Mouse (Mus musculus) brain, embryonic 18.5 days (tissue): ENCODE measurements around the gene Il1r2.

Source experiments
- DNase-seq: peaks from one replicate; pipeline ENCODE4 v3.0.0-alpha.2; 2012; ENCODE audit warnings: low read depth, low spot score

The Il1r2 gene

GRCm38 (mm10) chr1:40129321-40129720, 55.4 kb downstream of the Il1r2 start:
- no peak for DNase-seq

GRCm38 (mm10) chr1:40131631-40132030, 57.8 kb downstream of the Il1r2 start:
- no peak for DNase-seq

- DNase-seq = no peak
Measured at GRCm38 (mm10) chr1:40132721-40133120, 58.8 kb downstream of the Il1r2 start.

- no peak for DNase-seq
Measured at GRCm38 (mm10) chr1:40133567-40133966, 59.7 kb downstream of the Il1r2 start.

- peak; percentile 18 for DNase-seq
Measured at GRCm38 (mm10) chr1:40139798-40140532, 66.1 kb downstream of the Il1r2 start.

GRCm38 (mm10) chr1:40156096-40156495, 82.2 kb downstream of the Il1r2 start:
- no peak for DNase-seq

- DNase-seq = no peak
Measured at GRCm38 (mm10) chr1:40163329-40163917, 89.5 kb downstream of the Il1r2 start.

GRCm38 (mm10) chr1:40164331-40164730, 90.5 kb downstream of the Il1r2 start:
- DNase-seq = no peak

- DNase-seq = no peak
Measured at GRCm38 (mm10) chr1:40167585-40167984, 93.7 kb downstream of the Il1r2 start.

GRCm38 (mm10) chr1:40171878-40172277, 98.0 kb downstream of the Il1r2 start:
- no peak for DNase-seq

GRCm38 (mm10) chr1:40174146-40174545, 100.3 kb downstream of the Il1r2 start:
- DNase-seq = no peak
